Mouse (Mus musculus) cerebellum, postnatal 4 days (tissue): ENCODE data around the gene Olfr1199.

Experiments
- DNase-seq, 2 experiments: peaks; one replicate each; pipeline ENCODE4 v3.0.0; 2022; ENCODE audit warnings: low spot score in 2 of 2, mixed read lengths in 1 of 2

Gene Olfr1199

DNA sequence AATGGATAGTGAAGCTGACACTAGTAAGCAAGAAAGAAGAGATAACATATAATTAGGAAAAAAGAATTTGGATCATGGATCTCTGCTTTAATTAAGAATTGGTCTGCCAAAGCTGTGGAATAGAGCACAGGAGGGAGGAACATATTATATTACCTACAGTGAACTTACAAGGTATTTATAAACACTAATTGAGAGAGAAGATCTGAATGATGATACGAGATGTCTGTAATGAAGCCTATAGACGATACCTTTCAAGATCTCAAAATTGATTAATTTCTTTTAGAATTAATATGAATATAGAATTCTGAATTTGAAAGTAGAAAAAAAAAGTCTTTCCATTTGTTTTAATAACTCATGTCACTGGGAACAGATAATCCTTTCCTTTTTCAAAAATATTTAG lies at the start of gene Olfr1199:
Olfr1199 (minus strand) TSS at position 101 of the 400 bp plus-strand sequence.
- DNase-seq, result no peak

DNA sequence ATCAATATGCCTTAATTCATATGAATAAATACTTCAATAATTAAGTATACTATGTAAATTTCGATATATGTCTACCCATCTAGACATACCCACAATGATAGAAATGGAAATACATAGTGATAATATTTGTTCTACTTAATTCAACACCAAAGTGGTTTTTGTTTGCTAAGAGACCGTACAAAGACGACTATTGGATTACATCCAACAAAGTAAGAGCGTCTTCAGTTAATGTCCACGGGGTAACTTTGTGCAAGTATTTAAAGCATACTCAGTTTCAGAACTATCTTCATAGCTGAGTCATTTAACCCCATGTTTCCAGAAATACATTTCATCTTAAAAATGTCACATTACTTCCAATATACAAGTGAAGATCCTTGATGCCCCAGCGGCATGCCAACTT lies 32.5 kb upstream of the Olfr1199 start, which contains the start of gene Olfr1201:
Olfr1201 (plus strand) TSS at position 301 of the 400 bp plus-strand sequence.
- no peak for DNase-seq

DNA sequence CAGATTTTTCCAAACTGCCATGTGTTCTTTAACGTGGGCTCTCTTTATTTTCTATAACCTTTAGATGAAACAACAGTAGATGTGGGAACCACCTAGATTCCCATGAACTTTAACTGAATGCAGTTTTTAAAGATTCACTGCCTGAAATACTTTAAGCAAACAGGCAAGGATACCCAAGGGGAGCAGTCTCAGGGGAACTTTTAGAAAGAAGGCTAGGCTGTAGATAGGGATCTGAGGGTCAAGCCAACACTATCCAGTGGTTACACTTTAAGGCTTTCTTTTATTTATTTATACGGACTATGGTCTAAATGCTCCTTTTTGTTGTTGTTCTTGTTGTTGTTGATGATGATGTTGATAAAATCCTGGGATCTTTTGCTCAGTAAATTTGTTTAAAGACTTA lies 10.1 kb upstream of the Olfr1199 start, which contains the start of gene Olfr1200:
Olfr1200 (minus strand) TSS at position 101 of the 400 bp plus-strand sequence.
- no peak for DNase-seq

DNA sequence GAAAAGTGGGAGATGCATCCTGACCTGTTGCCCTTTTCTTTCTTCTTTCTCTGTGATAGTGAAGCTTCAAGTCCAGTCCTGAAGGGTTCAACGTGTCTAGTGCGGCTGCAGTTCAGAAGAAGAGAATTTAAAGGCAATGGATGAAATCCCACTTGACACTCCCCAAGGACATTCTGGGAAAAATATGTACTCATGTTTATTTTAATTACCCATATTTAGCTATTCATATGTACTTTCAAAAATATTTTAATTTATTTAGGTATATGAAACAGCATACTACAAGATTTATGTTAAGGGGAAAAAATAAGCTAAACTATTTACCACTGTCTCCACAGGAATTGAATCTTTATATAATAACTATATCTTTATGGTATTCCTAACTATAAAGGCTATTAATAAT lies 9.0 kb downstream of the Olfr1199 start, which contains the start of gene Olfr1198:
Olfr1198 (minus strand) TSS at position 101 of the 400 bp plus-strand sequence.
- DNase-seq, result no peak

DNA sequence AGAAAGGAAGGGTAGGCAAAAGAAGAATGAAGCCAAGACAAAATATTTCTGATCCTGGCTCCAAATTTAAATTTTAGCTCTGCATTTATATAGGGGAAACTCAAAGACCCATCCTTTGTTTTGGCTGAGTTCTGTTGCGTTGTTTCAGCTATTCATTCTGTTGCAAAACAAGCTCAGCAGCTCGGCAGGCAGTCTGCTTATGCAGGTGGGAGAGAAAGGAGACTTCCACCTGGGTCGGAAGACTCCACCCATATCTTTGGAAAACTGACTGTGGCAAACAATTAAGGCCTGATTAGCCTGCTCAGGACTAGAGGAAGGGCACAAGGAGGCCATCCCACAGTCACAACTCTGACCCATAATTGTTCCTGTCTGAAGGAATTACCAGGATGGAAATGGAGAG lies 16.9 kb downstream of the Olfr1199 start:
- no peak for DNase-seq

DNA sequence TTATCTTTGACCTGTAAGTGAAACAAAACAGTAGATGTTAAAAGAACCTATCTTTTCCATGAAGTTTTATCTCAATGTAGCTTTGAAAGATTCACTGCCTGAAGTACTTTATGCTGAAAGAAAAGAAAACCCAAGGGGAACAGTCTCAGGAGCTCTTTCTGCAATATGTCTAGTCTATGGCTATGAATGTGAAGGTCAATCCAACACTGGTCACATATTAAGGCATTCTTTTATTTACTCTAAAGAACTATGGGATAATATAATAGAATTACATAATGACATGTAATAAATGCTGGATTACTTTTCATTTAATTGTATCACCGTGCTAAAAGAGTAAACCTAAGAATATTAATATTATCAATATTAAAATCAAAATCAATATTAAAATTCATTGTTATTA lies 28.0 kb downstream of the Olfr1199 start, which contains the start of gene Olfr1197:
Olfr1197 (minus strand) TSS at position 101 of the 400 bp plus-strand sequence.
- DNase-seq, result no peak

DNA sequence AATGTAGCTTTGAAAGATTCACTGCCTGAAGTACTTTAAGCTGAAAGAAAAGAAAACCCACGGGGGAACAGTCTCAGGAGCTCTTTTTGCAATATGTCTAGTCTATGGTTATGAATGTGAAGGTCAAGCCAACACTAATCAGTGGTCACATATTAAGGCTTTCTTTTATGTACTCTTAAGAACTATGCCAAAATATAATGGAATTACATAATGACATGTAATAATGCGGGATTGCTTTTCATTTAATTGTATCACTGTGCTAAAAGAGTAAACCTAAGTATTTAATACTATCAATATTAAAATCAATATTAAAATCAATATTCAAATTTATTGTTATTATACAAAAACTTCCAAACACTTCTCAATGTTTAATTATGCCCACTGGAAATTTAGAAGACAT lies 55.8 kb downstream of the Olfr1199 start, which contains the start of gene Olfr1196:
Olfr1196 (minus strand) TSS at position 101 of the 400 bp plus-strand sequence.
- no peak for DNase-seq
